Mouse (Mus musculus) gastrocnemius, adult 8-10 months (tissue): Measurements from ENCODE around the gene Tm4sf5. TPM values are rescaled to one million over a fixed set of nuclear protein-coding genes. Genes with fewer than 3 reads are reported as not detected.

Source experiments
- DNase-seq, 2 experiments: peaks; one replicate each; pipeline ENCODE4 v3.0.0; 2022; ENCODE audit warnings: low spot score in 2 of 2
- total RNA-seq, 4 experiments: library from RNA; stranded (reverse); gene quantifications; 2 replicates each; pipeline ENCODE4 v1.2.4; 2022

Tm4sf5 gene
- total RNA-seq, 4 experiments from 2014 or later, result not detected

- DNase-seq, result no peak
Measured at GRCm38 (mm10) chr11:70540928-70541327, 35.9 kb downstream of the Tm4sf5 start.

- DNase-seq, result no peak
Measured at GRCm38 (mm10) chr11:70541415-70541814, 36.4 kb downstream of the Tm4sf5 start.

- peak; percentile 33 to 42 for DNase-seq
Measured at GRCm38 (mm10) chr11:70544496-70544895, 39.5 kb downstream of the Tm4sf5 start.

- no peak for DNase-seq
Measured at GRCm38 (mm10) chr11:70551526-70551925, 46.5 kb downstream of the Tm4sf5 start.

DNA sequence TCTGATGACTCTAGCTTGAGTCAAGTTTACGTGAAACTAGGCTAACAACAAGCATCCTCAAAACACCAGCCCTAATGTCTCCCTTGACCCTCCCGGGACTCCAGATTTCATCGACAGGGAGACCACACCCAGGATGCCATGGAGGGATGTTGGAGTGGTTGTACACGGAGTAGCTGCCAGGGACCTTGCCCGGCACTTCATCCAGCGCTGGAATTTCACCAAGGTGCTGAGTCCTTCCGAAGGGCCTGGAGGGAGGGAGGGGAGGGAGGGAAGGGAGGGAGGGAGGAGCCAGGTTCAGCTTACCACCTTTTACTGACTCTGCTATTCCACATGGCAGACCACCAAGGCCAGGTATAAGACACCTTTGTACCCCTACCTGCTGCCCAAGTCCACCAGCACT is 48.9 kb downstream of the Tm4sf5 start:
- DNase-seq, result no peak

DNA sequence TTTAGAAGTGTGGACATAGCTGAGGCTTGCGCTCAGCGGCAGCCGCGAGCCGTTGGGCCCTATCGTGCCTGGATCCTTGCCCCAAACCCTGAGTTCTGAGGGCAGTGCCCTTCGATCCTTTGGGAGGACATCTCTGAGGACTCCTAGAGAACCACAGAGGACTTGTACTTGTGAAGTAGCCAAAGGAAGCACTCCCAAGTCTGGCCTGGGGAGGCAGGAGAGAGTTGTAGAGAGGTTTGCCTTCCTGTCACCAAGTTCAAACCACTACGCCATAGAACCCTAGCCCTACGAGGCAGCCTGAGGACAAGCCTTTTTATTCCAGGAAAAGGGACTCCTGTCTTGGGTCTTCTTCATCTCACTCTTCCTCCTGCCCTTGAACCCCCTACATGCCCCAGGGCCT is 52.5 kb downstream of the Tm4sf5 start:
- no peak for DNase-seq

Other genes with a start within 250 kb of the Tm4sf5 start
- gene Alox12, start 249.9 kb upstream of the Tm4sf5 start, total RNA-seq, result 1 to 10 TPM in 3 of 4 experiments, under 1 TPM in 1; 0.63 to 2.2 (median 1.3) TPM
- gene Alox12e, start 182.6 kb upstream of the Tm4sf5 start, total RNA-seq, result under 1 TPM in 1 of 4 experiments, not detected in 3; 0.11 TPM
- gene Alox15, start 153.2 kb upstream of the Tm4sf5 start, total RNA-seq, result under 1 TPM in 2 of 4 experiments, not detected in 2; 0.11 TPM
- 10 to 100 TPM; 19.6 to 23.3 (median 20.6) TPM for gene Pelp1, start 95.2 kb upstream of the Tm4sf5 start, total RNA-seq
- 1 to 10 TPM; 5.9 to 9.2 (median 7.4) TPM for gene Arrb2, start 72.6 kb upstream of the Tm4sf5 start, total RNA-seq
- 1 to 10 TPM; 4.1 to 5.3 (median 4.6) TPM for gene Med11, start 53.3 kb upstream of the Tm4sf5 start, total RNA-seq
- gene Zmynd15, start 45.8 kb upstream of the Tm4sf5 start, total RNA-seq, result under 1 TPM in 3 of 4 experiments, not detected in 1; 0.10 to 0.48 (median 0.31) TPM
- gene Cxcl16, start 45.3 kb upstream of the Tm4sf5 start, total RNA-seq, result under 1 TPM; 0.54 to 0.75 (median 0.63) TPM
- not detected for gene Vmo1, start 9.4 kb downstream of the Tm4sf5 start, total RNA-seq
- gene Gltpd2, start 14.0 kb downstream of the Tm4sf5 start, total RNA-seq, result not detected
- gene Psmb6, start 20.1 kb downstream of the Tm4sf5 start, total RNA-seq, result 100 to 1,000 TPM; 258 to 280 (median 265) TPM
- gene Gm40193, start 27.7 kb downstream of the Tm4sf5 start, total RNA-seq, result not detected
- gene Pld2, start 34.8 kb downstream of the Tm4sf5 start, total RNA-seq, result 10 to 100 TPM; 15.3 to 17.8 (median 15.4) TPM
- gene Mink1, start 57.6 kb downstream of the Tm4sf5 start, total RNA-seq, result 10 to 100 TPM; 32.5 to 38.7 (median 33.7) TPM
- gene 4930544D05Rik, start 110.6 kb downstream of the Tm4sf5 start, total RNA-seq, result not detected
- 10 to 100 TPM; 11.2 to 20.5 (median 14.7) TPM for gene Chrne, start 114.0 kb downstream of the Tm4sf5 start, total RNA-seq
- not detected for gene Gp1ba, start 133.9 kb downstream of the Tm4sf5 start, total RNA-seq
- 10 to 100 TPM; 34.9 to 41.1 (median 38.1) TPM for gene Rnf167, start 142.0 kb downstream of the Tm4sf5 start, total RNA-seq
- 100 to 1,000 TPM; 276 to 326 (median 293) TPM for gene Slc25a11, start 142.2 kb downstream of the Tm4sf5 start, total RNA-seq
- gene Pfn1, start 149.4 kb downstream of the Tm4sf5 start, total RNA-seq, result 100 to 1,000 TPM; 218 to 265 (median 251) TPM
- gene Eno3, start 152.0 kb downstream of the Tm4sf5 start, total RNA-seq, result 1,000 to 10,000 TPM; 7,027 to 9,270 (median 7,380) TPM
- 10 to 100 TPM; 77.0 to 99.5 (median 81.7) TPM for gene Spag7, start 164.2 kb downstream of the Tm4sf5 start, total RNA-seq
- 10 to 100 TPM; 35.2 to 43.1 (median 39.3) TPM for gene Camta2, start 182.9 kb downstream of the Tm4sf5 start, total RNA-seq
- 1 to 10 TPM; 4.1 to 5.6 (median 4.3) TPM for gene Inca1, start 194.9 kb downstream of the Tm4sf5 start, total RNA-seq
- gene Kif1c, start 195.3 kb downstream of the Tm4sf5 start, total RNA-seq, result 100 to 1,000 TPM; 605 to 698 (median 679) TPM